Mouse (Mus musculus) myocyte (in vitro differentiated cells): ENCODE data around the gene Pax2. TPM values are rescaled to one million over a fixed set of nuclear protein-coding genes. Genes with fewer than 3 reads are reported as not detected.

Source experiments
- H3K27me3 ChIP-seq: one replicate; pipeline ENCODE4 v1.6.1; 2011; ENCODE audit not compliant: control insufficient read depth, insufficient read depth, insufficient read length
- H3K36me3 ChIP-seq: one replicate; pipeline ENCODE4 v1.6.1; 2011; ENCODE audit not compliant: control insufficient read depth, insufficient read depth
- H3K4me2 ChIP-seq: one replicate; pipeline ENCODE4 v1.6.1; 2011; ENCODE audit warnings: low read depth, control low read depth
- H3K4me3 ChIP-seq: one replicate; pipeline ENCODE4 v1.5.1; 2011; ENCODE audit warnings: mild to moderate bottlenecking, control low read depth, moderate library complexity
- H3K79me2 ChIP-seq: one replicate; pipeline ENCODE4 v1.6.1; 2011; ENCODE audit not compliant: control insufficient read depth, insufficient read depth
- H3ac ChIP-seq: one replicate; pipeline ENCODE4 v1.6.1; 2011; ENCODE audit not compliant: control insufficient read depth, insufficient read length
- CEBPB ChIP-seq: IDR thresholded peaks from 2 replicates; pipeline ENCODE4 v1.6.1; 2011; ENCODE audit warnings: mild to moderate bottlenecking, moderate library complexity; ENCODE audit not compliant: poor library complexity, insufficient read depth, severe bottlenecking
- E2F4 ChIP-seq: IDR thresholded peaks from one replicate; pipeline ENCODE4 v1.6.1; 2011; ENCODE audit warnings: mild to moderate bottlenecking, control low read depth, moderate library complexity; ENCODE audit not compliant: insufficient read depth
- MAX ChIP-seq: IDR thresholded peaks from one replicate; pipeline ENCODE4 v1.6.1; 2011; ENCODE audit warnings: low read depth, mild to moderate bottlenecking, control low read depth
- MYOD1 ChIP-seq, 3 experiments: IDR thresholded peaks; one replicate each; pipeline ENCODE4 v1.6.1; 2011; ENCODE audit warnings: control low read depth in 2 of 3, low read depth in 2 of 3, mild to moderate bottlenecking in 2 of 3, moderate library complexity in 1 of 3; ENCODE audit not compliant: insufficient read length in 2 of 3, control insufficient read depth in 1 of 3
- MYOG ChIP-seq, 3 experiments: IDR thresholded peaks; one replicate each; pipeline ENCODE4 v1.6.1; 2011; ENCODE audit warnings: control low read depth in 2 of 3, low read depth in 2 of 3, mild to moderate bottlenecking in 2 of 3; ENCODE audit not compliant: insufficient read length in 2 of 3, control insufficient read depth in 1 of 3, insufficient read depth in 1 of 3
- POLR2A ChIP-seq: IDR thresholded peaks from one replicate; pipeline ENCODE4 v1.6.1; 2011; ENCODE audit warnings: low read depth, mild to moderate bottlenecking, control low read depth, moderate library complexity; ENCODE audit not compliant: insufficient read length
- POLR2AphosphoS2 ChIP-seq: IDR thresholded peaks from one replicate; pipeline ENCODE4 v1.6.1; 2011; ENCODE audit warnings: low read depth, control low read depth; ENCODE audit not compliant: insufficient read length
- REST ChIP-seq: IDR thresholded peaks from one replicate; pipeline ENCODE4 v1.6.1; 2011; ENCODE audit warnings: mild to moderate bottlenecking, control low read depth, moderate library complexity; ENCODE audit not compliant: insufficient read depth, insufficient read length
- SRF ChIP-seq: IDR thresholded peaks from one replicate; pipeline ENCODE4 v1.6.1; 2011; ENCODE audit warnings: low read depth; ENCODE audit not compliant: control insufficient read depth, insufficient read length
- TCF12 ChIP-seq: IDR thresholded peaks from one replicate; pipeline ENCODE4 v1.6.1; 2011; ENCODE audit warnings: mild to moderate bottlenecking, control low read depth; ENCODE audit not compliant: poor library complexity, insufficient read depth, severe bottlenecking
- TCF3 ChIP-seq: IDR thresholded peaks from one replicate; pipeline ENCODE4 v1.6.1; 2011; ENCODE audit warnings: low read depth, control low read depth; ENCODE audit not compliant: insufficient read length
- USF1 ChIP-seq: IDR thresholded peaks from one replicate; pipeline ENCODE4 v1.6.1; 2011; ENCODE audit warnings: low read depth, mild to moderate bottlenecking, control low read depth, moderate library complexity
- polyA plus RNA-seq: library from polyadenylated mRNA; unstranded; fragments of >200 nt; fragmentation: generic; extraction: Trizol; gene quantifications from one replicate; pipeline ENCODE4 v1.2.1, GENCODE M21; 2012; ENCODE audit warnings: missing spikeins

Pax2 gene
- polyA plus RNA-seq = not detected

DNA sequence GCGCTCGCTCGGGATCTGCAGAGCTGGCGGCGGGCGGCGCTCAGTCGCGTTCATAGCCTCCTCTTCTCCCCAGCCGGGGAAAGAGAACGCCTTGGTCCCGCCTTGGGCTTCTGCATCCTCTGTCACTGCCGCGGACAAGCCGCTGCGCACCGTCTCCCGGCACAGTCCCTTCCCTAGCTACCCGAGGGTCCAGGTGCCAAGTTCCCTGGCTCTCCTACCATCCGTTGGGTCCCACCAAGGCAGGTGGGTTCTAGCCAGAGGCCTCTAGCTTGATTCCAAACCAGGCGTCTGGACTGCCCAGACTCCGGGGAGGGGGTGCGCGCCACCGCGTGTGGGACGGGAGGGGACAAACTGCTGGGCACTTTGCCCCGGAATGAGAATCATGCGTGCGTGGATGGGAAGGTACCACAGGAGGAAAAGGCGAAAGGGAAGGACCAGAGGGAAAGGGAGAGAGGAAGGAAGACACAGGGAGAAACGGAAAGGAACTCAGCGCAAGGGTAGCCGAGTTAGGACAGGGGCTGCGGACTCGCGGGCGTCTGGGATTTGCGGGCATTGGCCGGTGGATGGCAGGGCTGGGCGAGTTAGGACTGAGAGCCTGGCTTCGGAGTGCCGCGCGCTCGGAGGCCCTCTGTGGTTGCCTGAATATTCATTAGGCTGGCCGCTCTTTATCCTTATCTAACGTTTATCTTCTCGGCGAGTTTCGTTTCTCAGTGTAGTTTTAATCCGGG lies at the start of gene Pax2:
Pax2 (plus strand) TSS at position 353 of the 728 bp plus-strand sequence.
- TF ChIP-seq CEBPB (no peak), MAX (no peak), E2F4 (no peak), MYOG (IDR thresholded peaks at IDR 0.05; ENCODE audit: control insufficient read depth in 1 of 3, insufficient read depth in 1 of 3, insufficient read length in 2 of 3, low read depth in 2 of 3) (no peak)
- H3K4me2 ChIP-seq = peak within 1 kb of the TSS; percentile 56
- H3K79me2 ChIP-seq = no peaks in the 10 kb centered on the region
- no peaks in the 10 kb centered on the region for H3K36me3 ChIP-seq
- H3ac ChIP-seq = no peak within 1 kb of the TSS
- H3K27me3 ChIP-seq = peaks cover 82% of the 10 kb centered on the region
- H3K4me3 ChIP-seq = no peak within 1 kb of the TSS

DNA sequence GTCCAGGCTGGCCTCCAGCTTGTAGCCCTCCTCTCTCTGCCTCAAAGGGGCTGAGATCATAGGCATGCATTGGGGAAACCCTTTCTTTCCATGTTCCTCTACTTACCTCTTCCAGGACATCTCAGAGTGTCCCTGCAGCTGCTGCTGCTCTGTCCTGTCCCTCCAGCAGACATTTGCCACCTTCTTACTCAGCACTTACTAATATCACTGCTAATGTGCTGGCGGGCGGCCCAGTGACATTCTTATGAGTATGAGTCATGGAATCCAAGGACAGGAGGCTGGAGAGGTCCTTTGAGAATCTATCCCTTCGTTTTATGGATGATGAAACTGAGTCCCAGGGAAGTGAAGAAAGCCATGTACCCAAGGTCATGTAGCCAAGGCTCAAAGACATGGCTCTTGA lies 47.0 kb upstream of the Pax2 start:
- TF ChIP-seq POLR2A = no peak
- peak; percentile 22; the same call in 1 of the 2 replicates for TF ChIP-seq CEBPB
- TF ChIP-seq E2F4 = no peak
- TF ChIP-seq MYOG (IDR thresholded peaks at IDR 0.05; ENCODE audit: control insufficient read depth in 1 of 3, insufficient read depth in 1 of 3, insufficient read length in 2 of 3, low read depth in 2 of 3) = no peak
- TF ChIP-seq TCF3 = no peak
- TF ChIP-seq MYOD1 (IDR thresholded peaks at IDR 0.05; ENCODE audit: control insufficient read depth in 1 of 3, insufficient read length in 2 of 3, low read depth in 2 of 3) = peak in 1 of 3 experiments; percentile 18
- no peak for TF ChIP-seq USF1
- TF ChIP-seq MAX = no peak
- H3ac ChIP-seq = no peak overlapping the region

GRCm38 (mm10) chr19:44716731-44717600 lies 38.9 kb upstream of the Pax2 start:
- Histone ChIP-seq H3K36me3 (no peaks in the 10 kb centered on the region), H3K4me3 (no peak overlapping the region), H3K4me2 (no peak overlapping the region), H3K79me2 (no peaks in the 10 kb centered on the region), H3K27me3 (peaks cover 36% of the 10 kb centered on the region), H3ac (no peak overlapping the region)
- TF ChIP-seq TCF3 (no peak), MYOG (IDR thresholded peaks at IDR 0.05; ENCODE audit: control insufficient read depth in 1 of 3, insufficient read depth in 1 of 3, insufficient read length in 2 of 3, low read depth in 2 of 3) (no peak), MAX (no peak)

More for the DNA sequence above, 47.0 kb upstream of the Pax2 start:
- no peaks in the 10 kb centered on the region for H3K36me3 ChIP-seq
- no peaks in the 10 kb centered on the region for H3K27me3 ChIP-seq
- no peaks in the 10 kb centered on the region for H3K79me2 ChIP-seq
- no peak overlapping the region for H3K4me3 ChIP-seq
- no peak overlapping the region for H3K4me2 ChIP-seq

DNA sequence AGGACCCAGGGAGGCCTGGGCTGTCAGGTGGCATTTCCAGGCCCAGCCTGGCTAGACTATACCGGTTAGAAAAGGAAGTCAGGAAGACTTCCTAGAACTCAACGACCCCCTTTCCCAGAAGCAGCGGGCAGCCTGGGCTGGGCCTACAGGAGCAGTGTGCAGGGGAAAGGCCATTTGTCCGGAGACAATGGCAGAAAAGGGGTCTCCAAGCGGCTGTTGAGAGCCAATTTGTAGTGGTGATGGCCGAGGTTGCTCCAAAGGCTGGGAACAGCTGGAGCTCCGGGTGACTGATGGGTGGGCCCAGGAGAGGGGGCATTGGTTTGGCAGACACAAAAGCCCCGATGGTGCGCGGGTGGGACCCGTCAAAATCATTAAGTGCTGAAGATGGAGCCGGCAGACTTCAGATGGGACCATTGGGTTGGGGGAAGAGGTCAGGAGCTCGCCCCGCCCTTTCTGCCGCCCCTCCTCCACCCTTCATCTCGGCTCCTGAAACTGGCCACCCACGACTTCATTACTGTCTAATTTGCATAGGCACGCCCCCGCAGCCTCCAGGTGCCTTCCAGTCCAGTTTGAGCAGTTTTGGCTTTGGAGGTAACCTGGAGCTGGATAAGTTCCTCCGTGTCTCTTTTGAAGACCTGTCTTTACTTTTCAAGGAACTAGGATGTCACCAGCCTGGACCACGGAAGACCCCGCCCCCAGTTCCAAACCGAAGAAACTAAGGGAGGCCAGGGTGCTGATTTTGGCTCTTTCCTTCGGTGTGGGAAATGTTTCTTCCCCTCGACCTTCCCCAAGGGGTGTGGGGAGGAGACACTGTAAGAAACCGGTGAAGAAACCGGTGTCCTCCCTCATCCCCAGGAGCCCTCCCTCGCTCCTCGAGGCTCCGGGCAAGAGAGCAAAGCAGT lies 36.3 kb upstream of the Pax2 start:
- Histone ChIP-seq H3ac (no peak overlapping the region), H3K27me3 (peaks cover 57% of the 10 kb centered on the region), H3K79me2 (no peaks in the 10 kb centered on the region), H3K36me3 (no peaks in the 10 kb centered on the region), H3K4me3 (no peak overlapping the region), H3K4me2 (no peak overlapping the region)
- TF ChIP-seq TCF3 = no peak
- TF ChIP-seq CEBPB = no peak
- no peak for TF ChIP-seq USF1
- no peak for TF ChIP-seq E2F4

DNA sequence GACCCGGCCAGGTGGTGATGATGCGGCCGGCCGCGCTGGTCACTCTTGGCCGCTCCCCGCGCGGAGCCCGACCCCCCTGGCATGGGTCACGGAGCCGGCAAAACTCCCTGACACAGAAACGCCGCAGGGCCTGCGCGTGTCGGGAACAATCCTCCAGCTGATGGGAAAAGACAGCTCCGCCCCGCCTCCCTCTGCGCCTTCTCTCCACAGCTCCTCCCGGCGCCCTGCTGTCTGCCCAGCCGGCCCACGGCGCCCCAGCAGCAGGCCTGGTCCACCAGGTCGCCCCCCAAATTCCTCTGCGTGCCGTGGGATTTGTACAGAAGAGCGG lies 35.7 kb upstream of the Pax2 start:
- no peaks in the 10 kb centered on the region for H3K36me3 ChIP-seq
- H3ac ChIP-seq = no peak overlapping the region
- H3K4me2 ChIP-seq = no peak overlapping the region
- TF ChIP-seq CEBPB (no peak), TCF12 (no peak), E2F4 (no peak), SRF (no peak), POLR2A (no peak), REST (no peak), MYOD1 (IDR thresholded peaks at IDR 0.05; ENCODE audit: control insufficient read depth in 1 of 3, insufficient read length in 2 of 3, low read depth in 2 of 3) (no peak), USF1 (no peak), POLR2AphosphoS2 (no peak), TCF3 (no peak), MAX (no peak), MYOG (IDR thresholded peaks at IDR 0.05; ENCODE audit: control insufficient read depth in 1 of 3, insufficient read depth in 1 of 3, insufficient read length in 2 of 3, low read depth in 2 of 3) (no peak)
- H3K27me3 ChIP-seq = peaks cover 63% of the 10 kb centered on the region
- H3K4me3 ChIP-seq = no peak overlapping the region
- no peaks in the 10 kb centered on the region for H3K79me2 ChIP-seq
